Mouse (Mus musculus): ENCODE measurements around the gene Med16. TPM values are rescaled to one million over a fixed set of nuclear protein-coding genes. Genes with fewer than 3 reads are reported as not detected.

The Med16 gene
- total RNA-seq, 2 experiments from 2014 or later, result 39.7 to 50.6 TPM

DNA sequence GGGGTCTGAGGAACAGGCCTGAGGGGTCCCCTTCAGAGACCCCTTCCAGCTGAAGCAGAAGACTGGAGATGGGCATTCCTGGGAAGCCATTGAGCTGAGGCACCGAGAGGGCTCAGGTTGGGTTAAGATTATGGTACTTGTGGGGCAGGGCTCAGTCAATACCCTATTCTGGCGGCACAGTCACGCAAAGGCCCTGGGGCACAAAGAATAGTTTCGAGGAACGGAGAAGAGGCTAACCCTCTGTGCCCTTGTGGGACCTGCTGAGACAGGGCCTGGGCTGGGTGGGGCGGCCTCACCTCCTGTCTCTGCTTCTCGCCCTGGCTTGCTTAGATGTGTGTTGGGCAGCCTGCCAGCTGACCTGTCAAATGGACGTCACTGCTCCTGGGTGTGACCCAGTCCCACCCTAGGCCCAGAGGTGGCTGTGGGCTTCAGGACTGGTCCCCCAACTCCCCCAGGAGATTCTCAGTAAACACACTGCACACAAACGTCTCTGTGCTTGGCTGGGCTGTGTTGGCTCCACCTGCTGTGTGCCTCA is 24.5 kb upstream of the Med16 start:
- no peak for DNase-seq

DNA sequence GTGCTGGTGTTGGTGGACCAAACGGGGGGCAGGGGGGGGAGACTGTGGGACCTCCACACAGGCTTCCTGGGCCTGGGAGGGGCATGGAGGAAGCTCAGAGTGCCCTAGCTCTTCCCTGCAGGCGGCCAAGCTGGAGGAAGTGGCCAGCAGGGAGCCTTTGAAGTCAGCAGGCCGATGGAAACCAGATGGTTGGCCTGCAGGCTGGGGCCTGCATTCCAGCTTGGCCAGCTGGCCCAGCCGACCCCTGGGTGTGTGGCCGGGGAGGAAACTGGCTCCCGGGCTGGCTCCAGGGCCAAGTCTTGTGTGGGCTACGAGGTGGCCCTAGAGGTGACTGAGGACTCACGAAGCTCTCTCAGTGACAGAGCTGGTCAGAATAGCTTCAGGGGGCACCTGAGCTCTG is 24.0 kb upstream of the Med16 start:
- peak in 1 of 2 experiments; percentile 57 for DNase-seq

DNA sequence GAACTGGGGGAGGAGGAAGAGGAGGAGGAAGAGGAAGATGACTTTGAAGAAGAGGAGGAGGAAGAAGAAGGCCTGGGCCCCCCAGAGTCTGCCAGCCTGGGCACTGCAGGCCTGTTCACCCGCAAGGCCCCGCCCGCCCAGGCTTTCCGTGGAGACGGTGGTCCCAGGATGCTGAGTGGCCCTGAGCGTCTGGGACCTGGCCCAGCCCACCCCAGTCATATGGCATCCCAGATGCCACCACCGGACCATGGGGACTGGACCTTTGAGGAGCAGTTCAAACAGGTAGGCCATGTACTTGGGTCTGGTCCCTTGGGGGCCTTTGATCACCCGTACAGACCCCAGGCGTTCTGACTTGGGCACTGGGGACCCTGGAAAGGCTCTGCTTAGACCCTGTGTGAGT is 23.1 kb upstream of the Med16 start:
- no peak for DNase-seq

DNA sequence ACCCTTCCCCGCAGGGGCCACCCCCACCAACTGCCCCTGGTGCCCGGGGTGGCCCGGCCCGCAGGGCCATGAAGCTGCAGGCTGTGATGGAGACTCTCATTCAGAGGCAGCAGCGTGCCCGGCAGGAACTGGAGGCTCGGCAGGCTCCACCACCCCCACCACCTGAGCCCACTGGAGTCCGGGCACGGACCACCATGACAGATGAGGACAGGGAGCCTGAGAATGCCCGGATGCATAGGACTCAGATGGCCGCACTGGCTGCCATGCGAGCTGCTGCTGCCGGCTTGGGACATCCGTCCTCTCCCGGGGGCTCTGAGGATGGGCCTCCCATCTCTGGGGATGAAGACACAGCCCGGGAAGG is 22.1 kb upstream of the Med16 start:
- no peak for DNase-seq

DNA sequence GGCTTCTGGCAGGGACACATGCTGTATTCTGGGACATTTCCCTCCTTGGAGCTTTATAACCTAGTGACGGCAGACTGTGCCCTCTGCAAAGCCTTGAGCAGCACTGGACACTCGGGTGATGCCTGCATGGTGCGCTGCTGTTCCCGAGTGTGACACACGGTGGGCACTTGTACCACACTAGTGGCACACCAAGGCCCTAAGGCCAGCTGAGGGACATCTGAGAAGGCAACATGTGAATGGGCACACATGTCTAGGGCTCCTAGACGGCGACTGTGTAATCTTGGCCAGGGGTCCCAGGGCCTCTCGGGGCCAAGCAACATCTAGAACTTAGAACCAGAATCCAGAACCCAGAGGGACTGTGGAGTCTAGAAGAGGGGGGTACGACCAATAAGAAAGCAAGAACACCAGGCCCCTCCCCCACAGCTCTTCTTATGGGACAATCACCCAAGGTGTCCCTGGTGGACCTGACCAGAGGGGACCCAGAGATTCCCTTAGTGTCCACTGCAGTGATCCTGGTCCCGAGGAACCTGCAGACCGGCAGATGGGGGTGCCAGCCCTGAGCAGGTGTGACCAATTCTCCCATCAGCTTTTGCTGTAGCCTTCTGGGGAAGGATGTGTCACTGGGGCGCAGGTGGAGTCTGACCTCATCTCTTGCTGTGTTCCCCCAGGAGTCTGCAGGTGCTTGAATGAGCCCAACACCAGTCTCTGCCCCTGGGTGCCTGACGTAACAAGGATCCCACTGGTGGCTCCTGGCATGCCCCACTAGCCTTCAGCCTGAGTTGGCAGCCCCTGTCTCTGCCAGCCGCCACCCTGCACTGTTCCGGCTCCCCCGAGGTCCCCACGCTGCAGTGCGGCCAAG is 21.5 kb upstream of the Med16 start:
- no peak for DNase-seq

DNA sequence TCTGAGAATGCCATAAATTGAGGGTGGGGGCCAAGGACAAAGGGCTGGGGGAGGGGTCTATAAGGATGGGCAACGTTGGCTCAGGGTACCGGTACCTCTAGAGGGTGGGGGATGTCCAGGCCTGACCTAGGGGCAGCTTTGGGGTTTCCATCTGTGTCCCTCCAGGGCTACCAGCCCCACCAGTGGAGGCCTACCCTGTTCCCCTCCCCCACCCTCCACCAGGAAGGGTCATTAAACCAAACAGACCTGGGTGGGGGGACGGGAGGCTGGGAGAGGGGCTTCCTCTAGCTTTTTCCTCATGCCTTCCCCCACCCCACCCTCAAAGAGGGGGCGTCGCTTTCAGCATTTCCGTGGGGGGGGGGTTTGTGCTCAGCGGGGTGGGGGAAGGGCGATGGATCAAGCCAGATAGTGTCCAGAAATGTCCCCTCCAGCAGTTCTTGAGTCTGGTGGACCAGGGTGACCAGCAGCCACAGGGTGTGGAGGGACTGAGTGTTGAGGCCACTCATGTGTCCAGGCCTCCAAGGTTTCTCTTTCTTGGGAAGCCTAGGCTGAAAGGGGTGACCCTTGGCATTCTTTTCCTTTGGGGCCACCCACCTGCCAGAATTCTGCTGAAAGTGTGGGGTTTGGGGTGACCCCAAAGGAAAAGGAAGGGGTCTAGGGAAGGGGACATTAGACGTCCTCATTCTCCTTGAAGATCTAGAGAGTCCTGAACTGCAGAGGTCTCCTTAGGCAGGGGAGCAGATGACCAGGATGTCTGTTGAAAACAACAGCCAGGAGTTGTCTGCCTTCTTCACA is 20.4 kb upstream of the Med16 start:
- no peak for DNase-seq

DNA sequence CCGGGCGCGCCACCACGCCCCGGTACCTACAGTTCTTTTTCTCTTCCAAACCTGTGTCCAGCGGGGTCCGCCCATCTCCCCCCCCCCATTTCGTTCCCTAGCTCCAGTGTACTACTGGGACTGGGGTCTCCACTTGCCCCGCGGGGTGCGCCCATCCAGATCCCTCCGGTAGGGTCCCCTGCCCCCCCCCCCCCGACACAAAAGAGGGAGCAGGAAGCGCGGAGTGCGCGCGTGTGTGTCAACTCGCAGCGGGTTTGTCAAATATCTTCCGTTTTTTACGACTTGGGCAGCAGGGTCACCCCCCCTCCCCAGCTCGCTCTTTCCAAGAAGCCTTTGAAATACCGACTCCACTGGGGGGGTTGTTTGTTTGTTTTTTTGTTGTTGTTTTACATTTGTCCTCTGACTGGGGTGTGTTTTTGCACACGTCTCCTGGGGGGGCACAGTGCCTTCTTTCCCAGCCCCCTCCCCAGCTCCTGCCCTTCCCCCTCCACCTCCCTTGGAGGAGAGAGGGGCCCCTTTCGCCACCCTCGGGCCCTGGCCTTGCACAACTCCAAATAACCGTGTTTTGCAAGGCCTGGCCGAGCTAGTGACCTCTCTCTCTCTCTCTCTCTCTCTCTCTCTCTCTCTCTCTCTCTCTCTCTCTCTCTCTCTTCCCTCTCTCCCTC is 19.4 kb upstream of the Med16 start:
- DNase-seq, result peak; percentile 66 to 67

DNA sequence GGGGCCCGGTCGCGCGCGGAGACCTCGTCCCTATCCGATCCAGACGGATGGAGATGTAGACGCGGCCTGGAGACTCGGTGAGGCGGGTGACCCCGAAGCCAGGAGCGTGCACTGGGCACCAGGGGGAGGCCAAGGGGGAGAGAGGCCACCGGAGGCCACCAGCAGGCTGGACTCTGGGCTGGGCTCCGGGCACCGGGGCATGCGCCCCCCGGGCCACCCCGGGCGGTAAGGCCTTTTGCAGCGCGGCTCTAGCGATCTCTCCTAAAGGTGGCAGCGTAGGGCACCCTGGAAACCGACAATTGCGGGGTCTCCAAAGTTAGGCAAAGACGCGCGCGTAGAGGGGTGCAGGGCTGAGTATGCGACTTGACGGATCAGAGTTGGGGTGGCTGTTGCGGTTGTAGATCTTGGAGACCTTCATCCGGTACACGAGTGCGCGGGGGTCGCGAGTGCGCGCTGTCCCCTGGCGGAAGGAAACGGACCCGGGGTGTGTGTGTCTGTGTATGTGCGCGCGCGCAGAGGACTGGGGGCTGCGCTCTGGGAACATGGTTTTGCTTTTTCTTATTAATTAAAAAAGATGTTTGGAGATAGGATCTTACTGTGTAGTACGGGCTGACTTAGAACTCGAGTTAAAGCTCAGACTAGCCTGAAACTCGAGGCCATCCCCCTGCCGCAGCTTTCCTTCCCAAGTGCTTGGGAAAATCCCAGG is 18.8 kb upstream of the Med16 start:
- DNase-seq, result peak; percentile 53 to 64

DNA sequence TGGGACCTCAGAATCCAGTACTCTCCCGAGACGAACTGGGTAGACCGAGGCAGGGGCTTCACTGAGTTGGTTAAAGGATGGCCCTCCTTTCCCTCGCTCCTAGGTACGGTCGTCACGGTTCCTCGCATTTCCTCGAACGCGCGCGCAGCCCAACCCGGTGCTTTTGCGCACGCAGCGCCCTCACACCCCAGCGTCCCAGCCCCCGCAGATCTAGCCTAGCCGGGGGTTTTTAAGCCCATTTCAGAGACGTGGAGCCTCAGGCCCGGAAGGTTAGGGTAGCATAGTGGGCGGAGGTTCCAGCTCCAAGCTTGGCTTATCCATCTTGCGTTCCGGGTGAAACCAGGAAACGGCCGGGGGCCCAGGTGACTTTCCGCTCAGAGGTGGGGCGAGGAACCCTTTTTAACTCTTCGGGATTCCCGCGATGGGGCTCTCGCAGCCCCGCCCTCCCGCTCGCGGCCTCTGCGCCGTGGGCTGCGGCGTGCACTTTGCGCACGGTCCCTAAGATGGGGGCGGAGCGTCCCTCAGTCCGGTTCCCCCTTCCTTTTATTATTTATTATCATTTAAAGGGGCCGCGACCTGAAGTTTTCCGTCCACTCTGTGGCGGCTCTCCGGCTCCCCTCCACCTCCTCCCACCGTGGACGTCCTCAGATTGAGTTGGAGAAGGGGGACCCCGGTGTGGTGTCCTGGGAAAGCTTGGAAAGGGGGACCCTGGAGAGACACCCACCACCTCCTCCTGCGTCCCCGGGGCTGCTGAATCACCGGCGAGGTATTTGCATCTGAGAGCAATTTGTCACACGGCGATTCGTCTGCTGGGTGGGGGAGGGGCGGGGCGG is 18.0 kb upstream of the Med16 start, which contains the start of gene Arid3a:
Gene Arid3a (plus strand): TSS at position 553 of the 833 bp plus-strand sequence.
- peak; percentile 90 to 93 for DNase-seq

DNA sequence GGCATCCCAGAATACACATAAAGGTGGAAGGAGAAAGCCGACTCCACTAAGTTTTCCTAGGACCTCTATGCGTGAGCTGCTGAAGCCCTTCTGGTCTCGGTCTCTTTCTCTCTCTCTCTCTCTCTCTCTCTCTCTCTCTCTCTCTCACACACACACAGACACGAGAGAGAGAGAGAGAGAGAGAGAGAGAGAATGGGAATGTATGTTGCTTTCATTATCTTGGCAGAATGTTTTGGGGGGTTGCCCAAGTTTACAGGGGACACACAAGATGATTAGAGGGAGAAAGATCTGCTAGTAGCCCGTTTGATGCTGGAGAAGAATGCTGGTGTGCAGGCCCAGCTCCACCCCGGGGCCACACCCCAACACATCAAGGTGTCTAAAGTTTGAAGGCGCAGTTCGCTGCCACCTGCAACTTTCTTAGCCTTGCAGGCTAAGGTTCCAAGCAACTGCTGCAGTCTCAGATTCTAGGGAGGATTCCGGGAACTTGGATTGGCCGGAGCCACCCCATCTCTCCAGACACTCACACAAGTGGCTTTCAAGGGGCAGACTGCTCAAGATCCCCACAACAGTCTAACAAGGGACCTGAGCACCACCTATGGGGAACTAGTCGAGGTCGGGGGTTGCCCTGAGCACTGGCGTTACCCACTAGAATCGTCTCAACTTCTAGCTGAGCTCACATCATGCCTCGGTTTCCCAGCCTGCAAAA is 17.2 kb upstream of the Med16 start:
- DNase-seq, result no peak

DNA sequence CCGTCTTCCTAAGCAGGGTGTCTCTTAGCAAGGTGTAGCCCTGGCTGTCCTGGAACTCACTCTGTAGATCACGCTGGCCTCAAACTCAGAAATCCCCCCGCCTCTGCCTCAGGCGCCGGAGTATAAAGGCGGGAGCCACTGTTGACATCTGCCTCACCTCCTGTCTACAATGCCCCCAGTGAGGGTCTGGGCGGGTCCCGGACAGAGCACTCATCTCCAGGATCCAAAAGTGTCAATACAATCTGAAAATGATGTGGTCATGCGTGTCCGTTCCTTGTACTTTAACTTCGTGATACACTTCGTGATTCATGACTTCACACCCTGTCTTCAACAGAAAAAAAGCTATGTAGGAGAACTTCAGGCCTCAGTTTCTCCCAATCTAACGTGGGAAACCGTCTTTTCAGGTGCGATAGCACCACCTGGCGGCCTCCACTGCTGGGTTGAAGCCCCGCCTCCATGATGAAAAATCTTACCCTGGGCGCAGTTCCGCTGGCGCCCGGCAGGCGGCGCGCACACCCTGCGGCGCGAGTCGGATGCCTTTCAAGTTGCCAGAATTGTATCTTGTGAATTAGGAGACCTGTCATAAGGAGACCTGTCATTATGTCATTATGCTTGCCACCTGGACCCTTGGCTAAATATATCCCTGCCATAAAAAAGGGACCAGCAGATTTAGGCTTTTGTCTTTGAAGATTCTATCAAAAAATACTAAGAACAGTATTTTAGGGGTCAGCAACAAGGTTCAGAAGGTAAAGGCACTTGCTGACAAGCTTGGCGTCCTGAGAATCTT is 16.5 kb upstream of the Med16 start:
- peak; percentile 92 for DNase-seq

DNA sequence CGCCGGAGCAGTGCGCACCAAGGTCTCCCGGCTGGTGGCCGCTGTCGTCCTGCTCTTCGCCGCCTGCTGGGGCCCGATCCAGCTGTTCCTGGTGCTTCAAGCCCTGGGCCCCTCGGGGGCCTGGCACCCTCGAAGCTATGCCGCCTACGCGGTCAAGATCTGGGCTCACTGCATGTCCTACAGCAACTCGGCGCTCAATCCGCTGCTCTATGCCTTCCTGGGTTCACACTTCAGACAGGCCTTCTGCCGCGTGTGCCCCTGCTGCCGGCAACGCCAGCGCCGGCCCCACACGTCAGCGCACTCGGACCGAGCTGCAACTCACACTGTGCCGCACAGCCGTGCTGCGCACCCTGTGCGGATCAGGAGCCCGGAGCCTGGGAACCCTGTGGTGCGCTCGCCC is 12.8 kb upstream of the Med16 start:
- no peak for DNase-seq

DNA sequence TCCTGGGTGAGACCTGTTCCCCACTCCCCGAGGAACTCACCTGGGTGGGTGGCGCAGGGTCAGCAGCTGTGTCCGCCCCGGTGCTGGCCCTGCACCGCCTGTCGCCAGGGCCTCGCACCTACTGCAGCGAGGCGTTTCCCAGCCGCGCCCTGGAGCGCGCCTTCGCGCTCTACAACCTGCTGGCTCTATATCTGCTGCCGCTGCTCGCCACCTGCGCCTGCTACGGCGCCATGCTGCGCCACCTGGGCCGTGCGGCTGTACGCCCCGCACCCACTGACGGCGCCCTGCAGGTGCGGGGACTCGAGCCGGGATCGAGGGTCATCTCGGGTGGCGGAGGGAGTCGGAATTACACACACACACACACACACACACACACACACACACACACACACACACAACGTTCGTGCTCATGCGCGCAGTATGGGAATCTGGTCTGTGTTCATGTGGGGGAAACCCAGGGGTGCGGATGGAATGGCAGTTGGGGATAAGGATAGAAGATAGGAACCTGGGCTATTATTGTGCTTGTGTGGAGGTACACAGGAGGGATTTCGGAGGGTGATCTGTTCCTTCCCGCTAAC is 12.3 kb upstream of the Med16 start, which contains the start of gene R3hdm4:
Gene R3hdm4 (minus strand): TSS at position 251 of the 578 bp plus-strand sequence.
- DNase-seq, result no peak

DNA sequence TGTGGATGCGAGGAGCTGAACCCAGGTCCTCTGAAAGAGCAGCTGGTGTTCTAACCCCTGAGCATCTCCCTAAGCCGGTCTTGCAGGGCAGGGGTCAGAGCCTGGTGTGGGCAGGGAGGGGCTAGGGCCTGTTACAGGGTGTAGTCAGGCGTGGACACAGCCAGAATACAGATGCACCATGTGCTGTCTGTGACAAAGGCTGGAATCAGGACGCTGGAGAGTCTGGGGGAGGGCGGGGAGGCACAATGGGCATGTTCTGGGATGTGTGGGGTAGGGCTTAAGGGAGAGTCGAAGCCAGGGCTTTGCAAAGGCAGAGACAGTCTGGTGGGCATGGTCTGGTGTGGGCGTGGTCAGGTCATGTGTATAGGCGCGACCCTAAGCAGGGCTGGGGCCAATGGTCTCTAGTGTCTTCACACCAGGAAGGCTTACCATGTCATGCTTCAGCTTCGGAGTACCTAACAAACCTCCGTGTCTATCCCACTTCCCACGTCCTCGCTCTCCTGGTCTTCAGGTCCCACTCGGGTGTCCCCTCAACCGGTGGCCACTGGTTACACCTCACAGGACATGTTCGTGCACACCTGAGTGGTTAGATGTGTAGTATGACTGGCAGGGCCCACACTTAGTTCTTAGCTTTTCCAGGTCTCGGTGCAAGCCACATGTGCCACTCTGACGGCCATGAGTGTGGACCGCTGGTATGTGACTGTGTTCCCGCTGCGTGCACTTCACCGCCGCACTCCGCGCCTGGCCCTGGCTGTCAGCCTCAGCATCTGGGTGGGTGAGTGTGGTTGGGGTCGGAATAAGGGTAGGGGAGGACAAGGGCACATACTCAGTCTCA is 11.6 kb upstream of the Med16 start:
- no peak for DNase-seq

DNA sequence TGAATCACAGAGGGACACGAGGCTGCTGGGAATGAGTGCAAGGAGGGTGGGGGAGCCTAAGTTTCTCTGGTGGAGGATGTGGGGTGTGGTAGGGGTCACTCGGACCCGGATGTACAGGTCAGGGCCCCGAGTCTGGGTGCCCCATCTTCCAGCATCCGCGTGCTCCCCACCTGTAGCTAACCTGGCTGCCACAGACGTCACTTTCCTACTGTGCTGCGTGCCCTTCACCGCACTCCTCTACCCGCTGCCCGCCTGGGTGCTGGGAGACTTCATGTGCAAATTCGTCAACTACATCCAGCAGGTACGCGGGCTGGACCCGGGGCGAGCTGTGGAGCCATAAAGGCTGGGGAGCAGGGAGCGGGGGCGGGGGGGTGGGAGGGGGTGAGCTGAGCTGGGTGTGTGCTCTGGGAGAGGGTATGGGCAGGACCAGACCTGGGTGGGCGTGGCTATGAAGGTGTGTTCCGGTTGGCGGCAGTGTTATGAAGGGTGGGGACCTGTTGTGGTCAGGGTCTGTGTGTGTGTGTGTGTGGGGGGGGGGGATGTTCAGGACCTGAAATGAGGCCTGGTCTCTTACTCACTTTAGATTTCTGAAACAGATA is 10.6 kb upstream of the Med16 start:
- DNase-seq, result no peak

DNA sequence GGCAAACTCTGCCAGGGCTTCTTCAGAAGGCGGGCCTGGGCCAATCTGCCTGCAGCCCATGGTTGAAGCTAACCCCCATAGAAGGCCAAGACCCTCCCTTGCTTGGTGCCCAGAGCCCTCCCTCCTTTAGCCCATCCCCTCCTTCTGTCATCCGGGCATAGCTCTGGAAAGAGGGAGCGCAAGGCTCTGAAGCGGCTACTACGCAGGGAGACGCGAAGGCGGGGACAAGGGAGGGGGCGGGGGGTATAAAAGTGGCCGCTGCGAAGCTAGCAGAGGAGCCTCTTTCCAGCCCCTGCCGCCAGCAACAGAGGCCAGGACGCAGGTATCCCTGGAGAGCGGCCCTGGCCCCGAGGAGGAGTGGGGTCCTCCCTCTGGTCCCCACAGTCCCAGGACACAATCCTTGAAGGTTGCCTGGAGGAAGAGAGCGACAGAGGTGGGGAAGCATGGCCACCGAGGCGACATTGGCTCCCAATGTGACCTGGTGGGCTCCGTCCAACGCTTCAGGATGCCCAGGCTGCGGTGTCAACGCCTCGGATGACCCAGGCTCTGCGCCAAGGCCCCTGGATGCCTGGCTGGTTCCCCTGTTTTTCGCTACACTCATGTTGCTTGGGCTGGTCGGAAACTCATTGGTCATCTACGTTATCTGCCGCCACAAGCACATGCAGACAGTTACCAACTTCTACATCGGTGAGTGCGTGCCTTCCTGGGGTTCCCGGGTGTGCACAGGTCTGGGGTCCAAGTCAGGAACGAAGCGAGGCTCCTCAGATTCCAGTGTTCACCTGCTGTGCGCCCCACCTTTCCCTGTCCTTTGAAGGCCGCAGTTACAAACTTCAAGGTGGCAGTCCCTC is 9.7 kb upstream of the Med16 start:
- DNase-seq, result peak in 1 of 2 experiments; percentile 43
